Mouse (Mus musculus) testis, adult 2 months (tissue): ENCODE measurements around the gene Golga7b.

ENCODE experiments used
- CTCF ChIP-seq: fragments of 200-500 bp; IDR thresholded peaks from 2 replicates; pipeline ENCODE4 v1.5.1; 2012; ENCODE audit warnings: low read depth, mild to moderate bottlenecking, inconsistent platforms, low read length, moderate library complexity; ENCODE audit not compliant: control insufficient read depth, insufficient read depth, insufficient replicate concordance
- POLR2A ChIP-seq: fragments of 200-500 bp; IDR thresholded peaks from 2 replicates; pipeline ENCODE4 v1.6.1; 2012; ENCODE audit warnings: low read depth, mild to moderate bottlenecking, inconsistent platforms, low read length, moderate library complexity; ENCODE audit not compliant: control insufficient read depth

GRCm38 (mm10) chr19:42293216-42293615 lies 45.8 kb downstream of the Golga7b start:
- TF ChIP-seq CTCF (no peak), POLR2A (no peak)
